Mouse (Mus musculus): ENCODE data around the gene Ppp4r1.

- TF ChIP-seq CTCF (IDR thresholded peaks at IDR 0.05; ENCODE audit: control insufficient read depth, insufficient read depth, insufficient replicate concordance, low read depth, low read length) (no peak), POLR2A (IDR thresholded peaks at IDR 0.05; ENCODE audit: control insufficient read depth, low read depth, low read length) (no peak)
Observed at GRCm38 (mm10) chr17:65742969-65743368, 39.4 kb upstream of the Ppp4r1 start.

All from testis, adult 2 months (tissue).